Mouse (Mus musculus) leukemia stem cell, adult 10-12 weeks (primary cell): ENCODE measurements around the gene Them4. TPM values are rescaled to one million over a fixed set of nuclear protein-coding genes. Genes with fewer than 3 reads are reported as not detected.

Experiments
- polyA plus RNA-seq: library from polyadenylated mRNA; stranded (reverse); fragments of >175 nt; gene quantifications from 2 replicates; pipeline ENCODE4 v1.2.3, GENCODE M21; 2012; ENCODE audit warnings: low replicate concordance

The Them4 gene
- 0.41 TPM in 1 of 2 replicates, not detected in the other for polyA plus RNA-seq

DNA sequence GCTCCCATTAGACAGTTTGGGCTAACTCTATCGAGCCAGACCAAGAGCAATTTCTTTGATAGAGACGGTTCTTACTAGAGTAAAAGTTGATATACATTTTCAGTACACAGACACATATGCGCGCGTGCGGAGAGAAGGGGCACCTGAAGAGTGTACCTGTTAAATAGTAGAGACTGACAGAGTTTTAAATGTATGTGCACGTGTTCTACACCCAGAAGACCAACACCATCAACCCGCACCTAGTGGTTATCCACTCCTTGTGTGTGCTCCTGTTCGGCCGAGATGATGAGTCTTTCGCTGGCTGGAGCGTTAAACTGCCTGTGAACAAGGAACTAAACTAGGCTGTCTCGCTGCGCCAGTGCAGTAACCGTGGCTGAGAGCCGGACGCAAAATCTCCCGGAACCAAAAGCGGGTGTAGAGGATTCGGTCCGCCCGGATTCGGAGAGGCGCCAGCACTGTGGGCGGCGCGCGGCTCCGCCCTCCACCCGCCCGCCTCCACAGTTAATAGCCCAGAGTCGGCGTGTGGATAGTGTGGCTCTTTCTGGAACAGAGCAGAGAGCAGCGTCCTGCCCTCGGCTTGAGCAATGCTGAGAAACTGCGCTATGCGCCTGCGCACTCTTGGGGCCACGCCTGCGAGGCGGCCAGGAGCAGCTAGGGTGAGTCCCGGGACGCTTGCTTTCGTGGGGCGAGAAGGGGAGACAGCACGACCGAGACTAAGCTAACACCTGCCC is at the start of gene Them4:
TSS of gene Them4 (plus strand) at position 457 of the 731 bp plus-strand sequence.

DNA sequence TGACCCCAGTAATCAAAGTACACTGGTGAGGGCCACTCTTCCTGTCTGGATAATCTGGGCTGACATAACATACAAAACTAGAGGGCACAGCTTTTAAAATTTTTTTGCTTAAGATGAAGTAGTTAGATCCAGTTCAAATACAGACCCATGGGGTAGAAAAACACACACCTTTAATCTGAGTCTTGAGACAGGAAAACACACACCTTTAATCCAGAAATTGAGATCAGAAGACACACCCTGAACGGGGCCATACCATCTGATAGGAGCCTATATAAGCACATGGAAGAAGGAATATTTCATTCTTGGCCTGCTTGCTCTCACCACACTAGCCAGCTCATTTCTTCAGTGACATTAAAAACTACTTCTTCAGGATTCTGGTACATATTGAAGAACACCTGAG is 46.2 kb upstream of the Them4 start, which contains the start of gene Gm4778:
TSS of gene Gm4778 (plus strand) at position 301 of the 400 bp plus-strand sequence.

DNA sequence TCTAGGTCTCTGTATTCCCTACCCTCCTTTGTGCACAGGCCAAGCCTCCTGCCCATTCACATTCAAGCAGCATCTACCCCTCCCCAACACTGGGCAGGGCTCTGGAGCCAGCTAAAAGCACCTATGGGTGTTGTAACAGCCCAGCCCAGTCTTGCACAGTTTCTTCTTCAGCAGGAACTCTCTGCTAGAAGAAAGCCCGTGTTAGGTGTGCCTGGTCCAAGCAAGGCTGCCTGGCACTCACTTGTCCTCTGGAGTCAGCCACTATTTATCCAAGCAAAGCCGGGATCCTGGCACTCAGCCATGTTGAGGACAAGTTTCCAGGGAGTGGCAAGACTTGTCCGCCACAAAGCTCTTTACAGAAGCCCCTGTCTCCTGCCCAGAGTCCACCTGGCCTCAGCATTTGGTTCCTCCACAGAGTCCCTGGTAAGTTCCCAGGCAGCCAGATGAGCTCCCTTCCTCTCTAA is 32.1 kb downstream of the Them4 start, which contains the start of gene Them5:
TSS of gene Them5 (plus strand) at position 141 of the 464 bp plus-strand sequence.

DNA sequence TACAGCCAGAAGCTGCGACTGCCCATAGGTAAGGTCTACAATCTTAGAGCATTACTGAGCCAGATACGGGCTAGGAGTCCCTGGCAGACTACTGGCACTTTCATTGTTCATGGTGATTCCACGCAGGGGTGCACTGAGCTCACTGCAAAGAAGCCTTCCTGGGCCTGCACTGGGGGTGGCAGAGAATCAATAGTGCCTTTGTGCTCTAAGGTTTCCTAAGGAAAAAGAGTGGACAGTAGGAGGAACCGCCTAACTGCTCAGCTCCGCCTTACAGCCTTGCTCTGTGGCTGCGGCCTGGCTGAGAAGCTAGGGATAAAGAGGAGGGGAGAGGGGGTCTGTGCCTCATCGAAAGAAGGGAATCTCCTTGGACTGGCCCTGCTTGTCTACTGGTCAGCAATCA is 52.2 kb downstream of the Them4 start, which contains the start of gene C2cd4d:
TSS of gene C2cd4d (plus strand) at position 301 of the 400 bp plus-strand sequence.

DNA sequence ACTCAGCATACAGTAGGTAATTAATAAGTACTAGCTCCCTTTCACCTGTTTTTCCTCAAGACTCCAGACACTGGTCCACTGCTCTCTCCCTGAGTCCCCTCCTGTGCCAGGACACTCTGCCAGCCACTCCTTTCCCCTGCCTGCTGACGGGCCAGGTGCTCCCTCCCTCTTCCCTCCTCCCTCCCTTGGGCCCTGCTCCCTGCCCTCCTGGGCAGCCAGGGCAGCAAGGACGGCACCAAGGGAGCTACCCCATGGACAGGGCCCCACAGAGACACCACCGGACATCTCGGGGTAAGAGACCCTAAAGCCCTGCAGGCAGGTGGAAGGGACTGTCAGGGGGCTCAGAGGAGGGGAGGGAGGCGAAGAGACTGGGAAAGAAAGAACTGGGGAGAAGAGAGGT is 62.8 kb downstream of the Them4 start, which contains the start of gene Rorc:
TSS of gene Rorc (plus strand) at position 154 of the 400 bp plus-strand sequence.

Other genes starting within 250 kb of the Them4 start
- gene Gm10697, start 237.4 kb upstream of the Them4 start, polyA plus RNA-seq, result not detected in 2 replicates
- gene Gm10696, start 131.9 kb upstream of the Them4 start, polyA plus RNA-seq, result not detected in 2 replicates
- not detected in 2 replicates for gene Gm5286, start 113.4 kb upstream of the Them4 start, polyA plus RNA-seq
- not detected in 2 replicates for gene Gm4778, start 46.1 kb upstream of the Them4 start, polyA plus RNA-seq
- not detected in 2 replicates for gene Them5, start 32.0 kb downstream of the Them4 start, polyA plus RNA-seq
- not detected in 2 replicates for gene C2cd4d, start 52.3 kb downstream of the Them4 start, polyA plus RNA-seq
- not detected in 2 replicates for gene Rorc, start 62.7 kb downstream of the Them4 start, polyA plus RNA-seq
- gene Lingo4, start 88.4 kb downstream of the Them4 start, polyA plus RNA-seq, result 0.08 and 0.12 TPM in 2 replicates
- gene Tdrkh, start 103.2 kb downstream of the Them4 start, polyA plus RNA-seq, result 0.62 and 1.2 TPM in 2 replicates
- 64.0 and 64.6 TPM in 2 replicates for gene Mrpl9, start 133.2 kb downstream of the Them4 start, polyA plus RNA-seq
- gene Oaz3, start 133.8 kb downstream of the Them4 start, polyA plus RNA-seq, result not detected in 2 replicates
- 0.59 TPM in 1 of 2 replicates, not detected in the other for gene Celf3, start 168.2 kb downstream of the Them4 start, polyA plus RNA-seq
- gene Riiad1, start 170.3 kb downstream of the Them4 start, polyA plus RNA-seq, result not detected in 2 replicates